Mouse (Mus musculus): ENCODE results near the gene Fgfrl1.

DNA sequence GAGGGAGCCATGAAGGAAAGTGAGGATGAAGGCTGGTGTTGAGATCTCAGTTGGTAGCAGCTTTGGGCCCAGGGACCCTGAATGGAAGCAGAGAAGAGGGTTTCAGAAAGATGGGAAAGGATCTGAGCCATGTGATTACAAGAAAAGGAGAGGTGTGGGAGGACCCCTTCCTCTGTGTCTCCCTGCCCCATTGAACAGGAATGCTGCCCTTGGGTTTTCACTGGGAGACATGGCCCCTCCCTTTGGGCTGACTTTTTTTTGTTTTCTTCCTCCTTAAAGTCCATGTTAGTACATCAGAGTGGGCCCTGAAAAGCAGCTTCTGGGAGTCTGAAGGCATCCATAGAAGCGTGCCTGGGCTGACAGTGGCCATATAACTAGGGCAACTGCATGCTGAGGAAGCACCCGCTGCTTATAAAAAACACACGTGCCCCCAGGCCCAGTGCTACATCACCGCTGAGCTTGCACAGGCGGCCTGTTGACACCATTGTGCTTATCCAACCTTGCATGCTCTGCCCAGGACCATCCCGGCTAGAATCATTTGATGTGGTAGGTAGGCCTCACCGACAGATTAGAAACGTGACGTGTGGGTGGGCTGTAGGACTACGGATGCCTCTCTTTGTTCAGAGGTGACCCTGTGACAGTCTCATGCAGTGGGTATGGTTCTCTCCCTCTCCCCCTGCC, 9.3 kb downstream of the Fgfrl1 start:
- TF ChIP-seq POLR2A (IDR thresholded peaks at IDR 0.05; ENCODE audit: low read depth, low read length) (no peak), CTCF (conservative IDR thresholded peaks at IDR 0.05; ENCODE audit: insufficient read depth, insufficient read length, low read depth, low read length) (no peak)
